Mouse (Mus musculus): ENCODE data around the gene Cldn1.
A peak's percentile ranks its signal among the peaks of the same experiment; 100 is the strongest.

Gene Cldn1

GRCm38 (mm10) chr16:26371325-26372053 lies at the start of gene Cldn1:
Gene Cldn1 (minus strand): TSS chr16:26371841.
- DNase-seq = peak; percentile 92

- DNase-seq = no peak
Observed at GRCm38 (mm10) chr16:26418616-26419015, 47.0 kb upstream of the Cldn1 start.

DNA sequence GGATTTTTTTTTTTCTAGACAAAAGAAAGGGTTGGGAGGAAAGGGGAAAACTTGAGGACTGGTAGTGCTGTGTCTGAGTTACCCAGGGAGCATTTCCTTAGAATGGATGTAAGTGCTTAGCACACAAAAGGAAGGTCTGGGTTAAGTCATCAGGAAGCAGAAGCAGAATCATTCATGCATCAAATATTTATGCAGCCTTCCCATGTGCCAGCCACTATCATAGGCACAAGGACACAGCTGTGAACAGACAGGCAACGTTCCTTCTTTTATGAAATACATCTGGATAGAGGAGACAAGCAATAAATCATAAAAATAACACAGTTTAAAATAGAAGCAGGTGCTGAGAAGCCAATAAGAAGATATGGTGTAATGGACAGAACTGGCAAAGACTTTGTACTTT lies 32.4 kb upstream of the Cldn1 start:
- DNase-seq = no peak

DNA sequence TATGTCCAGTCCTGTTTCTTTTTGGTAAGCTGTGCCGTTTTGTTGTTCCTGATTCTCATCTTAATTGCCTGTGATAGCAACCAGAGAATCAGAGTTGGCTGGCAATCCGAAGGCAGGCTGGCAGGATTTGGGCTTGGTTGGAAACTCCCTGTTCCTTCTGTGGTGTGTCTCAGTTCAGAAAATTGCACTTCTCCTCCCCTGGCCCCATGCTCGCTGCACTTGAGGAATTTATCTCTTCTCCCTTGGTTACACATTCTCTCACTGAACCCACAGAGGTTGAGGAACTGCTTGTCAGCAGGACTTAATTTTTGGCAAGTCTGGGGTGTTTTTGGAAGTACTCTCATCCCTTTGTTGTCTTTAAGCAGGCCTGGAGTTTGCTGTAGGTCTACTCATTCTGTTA lies 29.3 kb upstream of the Cldn1 start:
- peak; percentile 53 for DNase-seq

- DNase-seq = peak; percentile 10
Observed at GRCm38 (mm10) chr16:26400549-26400948, 28.9 kb upstream of the Cldn1 start.

GRCm38 (mm10) chr16:26390936-26391335 lies 19.3 kb upstream of the Cldn1 start:
- no peak for DNase-seq

DNA sequence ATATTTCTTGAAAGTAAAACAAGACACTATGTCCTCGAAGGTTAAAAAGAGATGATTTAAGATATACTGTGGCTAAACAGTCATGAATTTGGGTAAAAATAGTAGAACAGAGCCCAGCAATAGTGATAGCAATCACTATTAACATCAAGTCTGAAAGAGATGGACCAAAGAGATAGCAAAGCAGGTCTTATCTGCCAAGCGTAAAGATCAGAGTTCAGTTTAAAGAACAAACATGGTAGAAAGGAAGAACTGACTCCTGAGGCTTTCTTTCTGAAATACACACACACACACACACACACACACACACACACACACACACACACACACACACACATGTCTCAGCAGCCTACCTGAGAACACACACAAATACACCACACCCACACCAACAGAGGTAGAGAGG lies 14.5 kb upstream of the Cldn1 start:
- DNase-seq = no peak

GRCm38 (mm10) chr16:26384112-26384649 lies 12.5 kb upstream of the Cldn1 start:
- DNase-seq = no peak

DNA sequence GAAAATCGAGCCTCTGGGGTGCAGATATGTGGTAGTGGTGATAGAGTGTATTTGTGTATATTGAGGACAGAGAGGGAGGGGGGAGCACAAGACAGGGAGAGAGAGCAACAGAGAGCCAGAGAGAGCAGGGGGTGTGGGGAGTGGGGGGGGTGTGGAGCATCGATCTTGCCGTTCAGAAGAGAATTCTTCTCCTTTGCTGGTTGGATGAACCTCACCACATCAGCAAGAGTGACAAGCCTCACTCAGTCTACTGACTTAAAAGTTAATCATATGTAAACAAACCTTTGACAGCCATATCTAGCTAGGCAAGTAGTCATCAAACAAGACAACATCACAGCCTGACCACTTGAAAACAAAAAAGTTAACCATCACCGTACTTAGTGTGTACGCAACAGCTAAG lies 5.5 kb upstream of the Cldn1 start:
- DNase-seq = no peak

GRCm38 (mm10) chr16:26370127-26370526 lies 1.5 kb downstream of the Cldn1 start:
- DNase-seq = no peak

- DNase-seq = no peak
Observed at GRCm38 (mm10) chr16:26369044-26369730, 2.5 kb downstream of the Cldn1 start.

DNA sequence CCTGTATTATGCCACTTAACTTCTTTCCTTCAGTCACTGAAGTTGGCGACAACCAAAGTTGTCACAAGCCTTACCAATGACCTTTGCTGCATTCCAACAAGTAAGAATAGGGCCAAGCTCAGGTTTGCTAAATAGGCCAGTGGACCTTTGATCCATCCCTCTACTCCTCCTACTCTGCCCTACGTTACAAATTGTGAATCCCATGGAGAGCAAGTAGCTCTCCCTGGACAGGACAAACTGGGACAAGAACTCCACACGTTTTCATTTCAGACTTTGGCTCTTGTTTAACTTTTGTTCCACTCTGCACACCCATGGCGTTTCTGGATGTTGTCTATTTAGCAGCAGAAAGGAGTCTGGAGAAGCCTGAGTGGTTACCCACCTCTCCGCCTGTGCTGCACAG lies 3.5 kb downstream of the Cldn1 start:
- DNase-seq = no peak

- DNase-seq = no peak
Observed at GRCm38 (mm10) chr16:26360694-26361093, 10.9 kb downstream of the Cldn1 start.

DNA sequence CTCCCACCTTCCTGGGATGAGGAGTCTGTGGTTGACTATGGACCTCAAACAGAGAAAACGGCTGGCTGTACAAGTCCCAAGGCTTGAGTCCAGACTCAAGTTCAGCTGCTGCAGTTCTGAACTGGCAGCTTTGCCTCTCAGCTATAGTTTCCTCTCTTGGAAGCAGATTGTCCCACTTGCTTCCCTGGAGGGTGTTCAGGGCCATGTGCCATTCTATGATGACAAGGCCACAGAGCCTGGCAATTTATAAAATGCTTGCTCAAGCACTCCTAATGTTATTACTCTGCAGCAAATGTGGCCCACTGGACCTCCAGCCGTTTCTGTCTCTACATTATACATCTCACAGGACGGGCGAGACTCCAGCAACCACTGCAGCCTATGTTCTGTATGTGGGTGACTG lies 12.0 kb downstream of the Cldn1 start:
- no peak for DNase-seq

DNA sequence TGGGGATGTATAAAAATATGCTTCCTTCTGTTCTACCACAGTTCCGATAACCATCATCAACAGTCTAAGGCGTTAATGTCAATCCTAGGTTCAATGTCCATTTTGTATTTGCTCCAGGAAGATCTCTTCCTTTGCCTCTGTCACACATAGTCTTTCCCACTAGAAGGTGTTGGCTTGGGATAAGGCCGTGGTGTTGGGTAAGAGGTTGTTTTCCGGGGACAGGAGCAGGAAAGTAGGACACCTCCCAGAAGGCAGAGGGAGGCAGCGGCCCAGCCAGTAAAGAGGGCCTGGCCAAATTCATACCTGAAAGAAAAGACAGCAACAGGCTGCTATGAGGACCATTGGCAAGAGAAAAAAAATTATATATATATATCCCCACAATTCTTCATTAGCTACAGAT lies 12.7 kb downstream of the Cldn1 start:
- no peak for DNase-seq

GRCm38 (mm10) chr16:26357863-26358780 lies 13.5 kb downstream of the Cldn1 start:
- DNase-seq = peak; percentile 10

DNA sequence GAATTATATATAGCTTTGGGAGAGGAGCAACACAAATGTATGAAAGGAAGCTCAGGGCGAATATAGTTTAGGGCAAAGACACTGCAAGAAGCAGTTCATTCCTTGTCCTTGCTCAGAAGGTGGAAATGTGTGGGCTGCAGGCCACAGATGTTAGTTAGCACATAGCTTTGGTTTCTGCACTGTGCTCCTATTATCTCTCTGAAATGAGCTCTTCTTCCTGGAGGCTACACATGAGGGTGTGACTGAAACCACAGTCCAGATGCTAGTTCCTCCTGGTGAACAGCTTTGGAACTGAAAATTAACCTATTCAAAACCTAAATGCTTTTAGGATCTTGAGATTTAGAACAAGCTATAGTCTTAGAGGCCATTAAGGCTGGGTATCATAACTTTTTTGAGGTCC lies 16.1 kb downstream of the Cldn1 start:
- no peak for DNase-seq

- no peak for DNase-seq
Observed at GRCm38 (mm10) chr16:26350786-26351185, 20.9 kb downstream of the Cldn1 start.

DNA sequence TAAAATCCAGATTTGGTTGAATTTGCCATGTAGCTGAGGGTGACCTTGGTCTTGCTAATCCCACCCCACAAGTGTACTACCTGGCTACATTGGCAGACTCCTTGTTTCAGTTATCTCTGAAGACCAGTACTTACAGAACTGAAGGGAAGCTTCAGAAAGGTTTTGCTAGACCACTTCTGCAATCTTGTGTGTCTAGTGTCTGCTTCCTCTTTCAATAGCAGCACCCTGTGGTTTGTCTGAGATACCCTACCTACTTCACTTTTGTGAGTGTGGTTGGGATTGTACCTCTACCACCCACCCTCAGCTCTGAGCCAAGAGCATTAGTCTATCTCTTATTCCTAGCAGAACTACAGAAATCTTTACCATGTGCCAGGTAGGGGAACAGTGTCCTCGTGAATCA lies 22.8 kb downstream of the Cldn1 start:
- no peak for DNase-seq

DNA sequence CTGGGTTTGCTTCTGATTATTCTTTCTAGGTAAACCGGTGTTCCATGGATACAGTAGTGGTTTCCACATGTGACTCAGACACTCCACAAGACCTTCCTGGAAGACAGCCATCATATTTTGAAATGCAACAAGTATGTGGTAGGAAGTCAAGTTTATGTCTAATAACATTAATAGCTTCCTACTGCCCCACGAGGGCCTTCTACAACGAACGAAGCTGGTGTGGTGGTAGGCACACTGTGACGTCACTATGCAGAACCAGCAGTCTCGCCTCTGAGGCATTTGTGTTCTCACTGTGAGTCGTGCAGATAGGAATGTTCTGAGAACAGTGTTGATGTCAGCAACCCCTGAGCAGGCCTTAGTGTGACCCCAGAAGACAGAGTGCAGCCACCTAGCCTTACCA lies 55.4 kb downstream of the Cldn1 start:
- DNase-seq = no peak

GRCm38 (mm10) chr16:26314815-26315214 lies 56.8 kb downstream of the Cldn1 start:
- no peak for DNase-seq

- DNase-seq = no peak
Observed at GRCm38 (mm10) chr16:26309402-26309801, 62.2 kb downstream of the Cldn1 start.

Measured in kidney, postnatal 10 days (tissue).